Mouse (Mus musculus): ENCODE results near the gene Gdf9.
"Not testable (repeated sequence)": the region's sequence is repeated elsewhere in the genome, so short reads cannot be mapped to it uniquely, and the experiment has no call there.

Gene Gdf9

GRCm38 (mm10) chr11:53430670-53431346 lies at the start of gene Gdf9, which contains the start of gene Uqcrq:
Gdf9 (plus strand) TSS chr11:53431023.
Uqcrq (minus strand) TSS chr11:53430831.
- peak; percentile 98 to 100 for DNase-seq (ENCODE audit: low spot score in 2 of 2)

- no peak for DNase-seq (ENCODE audit: low spot score in 2 of 2)
Measured at GRCm38 (mm10) chr11:53383758-53384428, 46.9 kb upstream of the Gdf9 start.

GRCm38 (mm10) chr11:53393856-53394255 lies 37.0 kb upstream of the Gdf9 start:
- no peak for DNase-seq (ENCODE audit: low spot score in 2 of 2)

- DNase-seq (ENCODE audit: low spot score in 2 of 2) = no peak
Measured at GRCm38 (mm10) chr11:53403638-53404037, 27.2 kb upstream of the Gdf9 start.

GRCm38 (mm10) chr11:53411738-53412137 lies 19.1 kb upstream of the Gdf9 start:
- no peak for DNase-seq (ENCODE audit: low spot score in 2 of 2)

- no peak for DNase-seq (ENCODE audit: low spot score in 2 of 2)
Measured at GRCm38 (mm10) chr11:53413871-53414270, 17.0 kb upstream of the Gdf9 start.

- no peak for DNase-seq (ENCODE audit: low spot score in 2 of 2)
Measured at GRCm38 (mm10) chr11:53418048-53418447, 12.8 kb upstream of the Gdf9 start.

- DNase-seq (ENCODE audit: low spot score in 2 of 2) = no peak
Measured at GRCm38 (mm10) chr11:53423036-53423435, 7.8 kb upstream of the Gdf9 start, which contains the start of gene Leap2. Leap2 (minus strand) TSS chr11:53423170.

GRCm38 (mm10) chr11:53424826-53425225 lies 6.0 kb upstream of the Gdf9 start:
- DNase-seq (ENCODE audit: low spot score in 2 of 2) = no peak

GRCm38 (mm10) chr11:53425251-53425650 lies 5.6 kb upstream of the Gdf9 start:
- DNase-seq (ENCODE audit: low spot score in 2 of 2) = no peak

GRCm38 (mm10) chr11:53425711-53426255 lies 5.0 kb upstream of the Gdf9 start:
- no peak for DNase-seq (ENCODE audit: low spot score in 2 of 2)

GRCm38 (mm10) chr11:53426914-53427313 lies 3.9 kb upstream of the Gdf9 start:
- not testable (repeated sequence) for DNase-seq (ENCODE audit: low spot score in 2 of 2)

- no peak for DNase-seq (ENCODE audit: low spot score in 2 of 2)
Measured at GRCm38 (mm10) chr11:53427993-53428715, 2.7 kb upstream of the Gdf9 start.

- DNase-seq (ENCODE audit: low spot score in 2 of 2) = no peak
Measured at GRCm38 (mm10) chr11:53428716-53429057, 2.1 kb upstream of the Gdf9 start.

GRCm38 (mm10) chr11:53429182-53429581 lies 1.6 kb upstream of the Gdf9 start:
- DNase-seq (ENCODE audit: low spot score in 2 of 2) = no peak

GRCm38 (mm10) chr11:53430300-53430669 lies 538 bp upstream of the Gdf9 start:
- DNase-seq (ENCODE audit: low spot score in 2 of 2) = no peak

- DNase-seq (ENCODE audit: low spot score in 2 of 2) = no peak
Measured at GRCm38 (mm10) chr11:53431347-53432056, 679 bp downstream of the Gdf9 start.

- DNase-seq (ENCODE audit: low spot score in 2 of 2) = no peak
Measured at GRCm38 (mm10) chr11:53433057-53433456, 2.2 kb downstream of the Gdf9 start.

GRCm38 (mm10) chr11:53435504-53435903 lies 4.7 kb downstream of the Gdf9 start:
- no peak for DNase-seq (ENCODE audit: low spot score in 2 of 2)

GRCm38 (mm10) chr11:53436338-53436737 lies 5.5 kb downstream of the Gdf9 start:
- DNase-seq (ENCODE audit: low spot score in 2 of 2) = no peak

- DNase-seq (ENCODE audit: low spot score in 2 of 2) = no peak
Measured at GRCm38 (mm10) chr11:53441921-53442320, 11.1 kb downstream of the Gdf9 start.

- DNase-seq (ENCODE audit: low spot score in 2 of 2) = no peak
Measured at GRCm38 (mm10) chr11:53443861-53444260, 13.0 kb downstream of the Gdf9 start.
